Mouse (Mus musculus): ENCODE data around the gene Fam20b. TPM values are rescaled to one million over a fixed set of nuclear protein-coding genes. Genes with fewer than 3 reads are reported as not detected.

Gene Fam20b
- polyA plus RNA-seq (2016; fragmentation: Nextera tagmentation; extraction: Ambion mirVana), result 16.6 and 19.9 TPM in 2 replicates

- no peaks in the 10 kb centered on the region for H3K9me3 ChIP-seq (replicated peaks)
- peaks cover 22% of the 10 kb centered on the region for H3K4me1 ChIP-seq
- H3K27me3 ChIP-seq (ENCODE audit: low read depth, poor library complexity, severe bottlenecking), result peaks cover 26% of the 10 kb centered on the region
- peak within 1 kb of the TSS; percentile 96 for H3K27ac ChIP-seq (replicated peaks)
- peak within 1 kb of the TSS; percentile 92 for H3K4me3 ChIP-seq
- 2% methylated on average over 46 of the region's 47 CpGs for WGBS
- peak; percentile 97 for DNase-seq (ENCODE audit: low spot score)
- peaks cover 18% of the 10 kb centered on the region for H3K36me3 ChIP-seq
These were observed at the start of gene Fam20b for GRCm38 (mm10) chr1:156718950-156719805. Gene Fam20b, minus strand, starts transcription at chr1:156719086.

GRCm38 (mm10) chr1:156765311-156765710, 46.4 kb upstream of the Fam20b start:
- no peak for DNase-seq (ENCODE audit: low spot score)
- Histone ChIP-seq H3K4me3 (no peak overlapping the region), H3K9me3 (replicated peaks) (peaks cover 35% of the 10 kb centered on the region), H3K36me3 (no peaks in the 10 kb centered on the region), H3K27ac (replicated peaks) (no peak overlapping the region), H3K4me1 (peaks cover 20% of the 10 kb centered on the region), H3K27me3 (ENCODE audit: low read depth, poor library complexity, severe bottlenecking) (peaks cover 26% of the 10 kb centered on the region)
- 94% methylated on average over 3 of the region's 3 CpGs for WGBS

DNA sequence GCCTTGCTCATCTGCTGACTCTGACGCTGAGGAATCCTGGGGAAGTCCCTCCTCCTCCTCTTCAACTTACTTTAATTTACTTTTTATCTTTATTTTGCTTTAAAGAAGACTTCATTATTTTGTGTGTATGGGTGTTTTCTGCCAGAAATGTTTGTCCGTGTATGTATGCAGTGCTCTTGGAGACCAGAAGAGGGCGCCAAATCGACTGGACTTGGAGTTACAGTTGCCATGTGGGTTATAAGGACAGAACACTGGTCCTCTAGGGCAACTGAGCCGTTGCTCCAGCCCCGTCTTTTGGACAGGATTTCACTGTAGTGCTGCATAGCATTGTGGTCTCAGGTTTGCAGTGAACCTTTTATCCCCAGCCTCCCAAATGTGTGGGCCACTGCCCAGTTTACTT, 45.7 kb upstream of the Fam20b start:
- H3K36me3 ChIP-seq, result no peaks in the 10 kb centered on the region
- peaks cover 22% of the 10 kb centered on the region for H3K27me3 ChIP-seq (ENCODE audit: low read depth, poor library complexity, severe bottlenecking)
- H3K4me3 ChIP-seq, result no peak overlapping the region
- no peak overlapping the region for H3K27ac ChIP-seq (replicated peaks)
- WGBS, result 75% methylated on average over 6 of the region's 6 CpGs
- no peak for DNase-seq (ENCODE audit: low spot score)
- peaks cover 35% of the 10 kb centered on the region for H3K9me3 ChIP-seq (replicated peaks)
- H3K4me1 ChIP-seq, result peaks cover 20% of the 10 kb centered on the region

DNA sequence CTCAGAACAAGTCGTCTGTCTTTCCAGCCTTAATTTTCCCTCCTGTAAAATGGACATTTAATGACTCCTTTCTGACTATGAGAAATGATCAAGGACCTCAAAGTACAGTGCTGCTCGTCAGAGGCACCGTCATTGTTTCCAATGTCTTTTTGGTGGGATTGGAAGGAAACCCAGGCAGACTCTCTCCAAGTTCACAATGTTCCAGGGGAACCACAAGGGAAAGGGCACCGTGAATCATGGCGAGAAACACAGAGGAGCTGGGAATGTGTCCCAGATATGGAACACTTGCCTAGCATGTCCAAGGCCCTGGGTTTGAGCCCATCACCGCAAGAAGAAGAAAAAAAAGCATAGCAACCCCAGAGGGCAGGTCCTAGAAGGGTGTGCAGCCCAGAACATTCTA, 44.4 kb upstream of the Fam20b start:
- H3K27ac ChIP-seq (replicated peaks), result no peak overlapping the region
- H3K9me3 ChIP-seq (replicated peaks), result peaks cover 35% of the 10 kb centered on the region
- peaks cover 27% of the 10 kb centered on the region for H3K27me3 ChIP-seq (ENCODE audit: low read depth, poor library complexity, severe bottlenecking)
- H3K4me1 ChIP-seq, result peaks cover 30% of the 10 kb centered on the region
- DNase-seq (ENCODE audit: low spot score), result no peak
- no peak overlapping the region for H3K4me3 ChIP-seq
- WGBS, result 93% methylated on average over 6 of the region's 6 CpGs
- no peaks in the 10 kb centered on the region for H3K36me3 ChIP-seq

DNA sequence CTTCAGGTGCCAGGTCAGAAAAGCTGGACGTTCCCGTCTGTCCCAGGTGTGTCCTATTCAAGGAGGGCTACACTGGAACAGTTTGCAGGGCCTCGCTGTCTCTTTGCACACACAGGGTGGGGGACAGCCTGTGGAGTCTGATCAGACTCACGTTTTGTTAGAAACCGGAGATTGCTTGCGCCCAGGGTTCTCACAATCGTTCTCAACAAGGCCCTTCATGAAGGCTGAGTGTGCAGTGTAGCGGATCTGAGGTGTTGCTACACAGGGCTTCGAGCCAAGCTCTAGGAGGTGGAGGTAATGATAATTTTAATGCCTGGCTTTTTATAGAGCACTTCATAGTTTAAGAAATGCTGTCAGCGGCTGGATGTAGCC, 42.5 kb upstream of the Fam20b start:
- peaks cover 42% of the 10 kb centered on the region for H3K4me1 ChIP-seq
- no peaks in the 10 kb centered on the region for H3K36me3 ChIP-seq
- 81% methylated on average over 10 of the region's 10 CpGs for WGBS
- H3K4me3 ChIP-seq, result no peak overlapping the region
- 0 out of 2 replicates have a peak overlapping the region, but pooled peaks have one; percentile 10 for H3K27ac ChIP-seq (replicated peaks)
- DNase-seq (ENCODE audit: low spot score), result no peak
- H3K9me3 ChIP-seq (replicated peaks), result peaks cover 21% of the 10 kb centered on the region
- H3K27me3 ChIP-seq (ENCODE audit: low read depth, poor library complexity, severe bottlenecking), result peaks cover 42% of the 10 kb centered on the region

- Histone ChIP-seq H3K4me1 (peaks cover 44% of the 10 kb centered on the region), H3K27ac (replicated peaks) (0 out of 2 replicates have a peak overlapping the region, but pooled peaks have one; percentile 10), H3K27me3 (ENCODE audit: low read depth, poor library complexity, severe bottlenecking) (peaks cover 48% of the 10 kb centered on the region), H3K36me3 (no peaks in the 10 kb centered on the region), H3K4me3 (no peak overlapping the region), H3K9me3 (replicated peaks) (peaks cover 15% of the 10 kb centered on the region; the same call in 1 of the 2 replicates)
- no peak for DNase-seq (ENCODE audit: low spot score)
- WGBS, result 71% methylated on average over 13 of the region's 13 CpGs
These were observed 41.9 kb upstream of the Fam20b start for GRCm38 (mm10) chr1:156760549-156761429.

DNA sequence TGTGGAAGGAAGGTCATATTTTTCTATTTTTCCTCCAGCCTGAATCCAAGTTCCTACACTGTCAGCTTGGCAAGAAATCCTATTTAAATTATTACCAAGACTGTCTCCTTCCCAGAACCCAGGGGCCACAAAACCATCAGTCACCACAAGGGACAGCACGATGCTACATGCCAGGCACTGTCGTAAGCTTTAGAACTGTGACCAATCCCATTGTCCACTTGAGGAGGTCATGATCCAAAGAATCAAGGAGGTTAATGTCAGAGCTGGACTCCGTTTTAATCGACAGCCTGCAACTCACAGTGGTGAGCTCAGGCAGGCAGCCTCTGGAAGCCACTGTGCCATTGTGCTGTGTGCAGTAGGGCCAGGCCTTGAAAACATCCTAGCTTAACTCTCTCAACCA, 39.4 kb upstream of the Fam20b start:
- peaks cover 56% of the 10 kb centered on the region for H3K27me3 ChIP-seq (ENCODE audit: low read depth, poor library complexity, severe bottlenecking)
- peak; percentile 54 for DNase-seq (ENCODE audit: low spot score)
- peaks cover 66% of the 10 kb centered on the region for H3K4me1 ChIP-seq
- WGBS, result 25% methylated on average over 4 of the region's 4 CpGs
- peak overlapping the region; percentile 25; the same call in 1 of the 2 replicates for H3K27ac ChIP-seq (replicated peaks)
- H3K36me3 ChIP-seq, result no peaks in the 10 kb centered on the region
- H3K9me3 ChIP-seq (replicated peaks), result no peaks in the 10 kb centered on the region
- no peak overlapping the region for H3K4me3 ChIP-seq

GRCm38 (mm10) chr1:156754608-156755413, 35.9 kb upstream of the Fam20b start:
- Histone ChIP-seq H3K4me3 (no peak overlapping the region), H3K4me1 (peaks cover 83% of the 10 kb centered on the region), H3K9me3 (replicated peaks) (no peaks in the 10 kb centered on the region), H3K36me3 (no peaks in the 10 kb centered on the region), H3K27ac (replicated peaks) (peak overlapping the region; percentile 61), H3K27me3 (ENCODE audit: low read depth, poor library complexity, severe bottlenecking) (peaks cover 41% of the 10 kb centered on the region)
- WGBS, result 54% methylated on average over 15 of the region's 15 CpGs
- peak; percentile 55 for DNase-seq (ENCODE audit: low spot score)

DNA sequence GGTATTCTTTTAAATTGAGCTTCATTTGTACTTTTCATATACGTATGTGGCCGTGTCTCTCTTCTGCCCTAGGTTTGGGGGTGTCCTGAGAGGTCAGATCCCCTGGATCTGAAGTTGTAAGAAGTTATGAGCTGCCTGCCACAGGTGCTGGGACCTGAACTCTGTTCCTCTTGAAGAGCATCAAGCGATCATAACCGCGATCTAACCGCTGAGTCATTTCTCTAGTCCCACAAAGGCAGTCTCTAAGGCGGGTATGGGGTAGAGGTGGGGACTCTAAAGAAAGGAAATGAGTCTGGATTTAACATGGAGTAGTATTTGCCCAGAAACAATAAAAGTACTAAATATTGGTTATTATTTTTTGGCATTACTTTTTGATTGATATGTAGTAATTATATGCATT, 34.1 kb upstream of the Fam20b start:
- peak overlapping the region; percentile 91 for H3K27ac ChIP-seq (replicated peaks)
- WGBS, result 82% methylated on average over 7 of the region's 7 CpGs
- no peaks in the 10 kb centered on the region for H3K36me3 ChIP-seq
- peaks cover 72% of the 10 kb centered on the region for H3K4me1 ChIP-seq
- H3K9me3 ChIP-seq (replicated peaks), result no peaks in the 10 kb centered on the region
- peaks cover 34% of the 10 kb centered on the region for H3K27me3 ChIP-seq (ENCODE audit: low read depth, poor library complexity, severe bottlenecking)
- no peak overlapping the region for H3K4me3 ChIP-seq
- DNase-seq (ENCODE audit: low spot score), result no peak

- no peaks in the 10 kb centered on the region for H3K36me3 ChIP-seq
- 5% methylated on average over 21 of the region's 21 CpGs for WGBS
- no peaks in the 10 kb centered on the region for H3K9me3 ChIP-seq (replicated peaks)
- peaks cover 27% of the 10 kb centered on the region for H3K27me3 ChIP-seq (ENCODE audit: low read depth, poor library complexity, severe bottlenecking)
- H3K4me3 ChIP-seq, result peak overlapping the region; percentile 43
- DNase-seq (ENCODE audit: low spot score), result peak; percentile 87
- H3K4me1 ChIP-seq, result peaks cover 64% of the 10 kb centered on the region
- peak overlapping the region; percentile 91 for H3K27ac ChIP-seq (replicated peaks)
These were observed 33.3 kb upstream of the Fam20b start for GRCm38 (mm10) chr1:156752020-156752724.

DNA sequence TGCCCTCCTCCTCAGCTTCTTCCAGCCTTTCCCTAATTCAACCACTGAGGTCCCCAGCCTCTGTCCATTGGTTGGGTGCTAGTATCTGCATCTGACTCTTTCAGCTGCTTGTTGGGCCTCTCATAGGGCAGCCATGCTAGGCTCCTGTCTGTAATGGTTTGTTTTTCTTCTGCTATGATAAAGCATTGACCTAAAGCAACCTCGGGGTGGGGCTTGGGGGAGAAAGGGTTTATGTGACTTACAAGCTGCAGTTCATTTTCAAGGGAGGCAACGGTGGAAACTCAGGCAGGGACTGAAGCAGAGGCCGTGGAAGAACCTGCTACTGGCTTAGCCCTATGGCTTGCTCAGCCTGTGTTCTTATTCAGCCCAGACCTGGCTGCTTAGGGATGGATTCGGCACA, 31.4 kb upstream of the Fam20b start:
- Histone ChIP-seq H3K9me3 (replicated peaks) (no peaks in the 10 kb centered on the region), H3K27me3 (ENCODE audit: low read depth, poor library complexity, severe bottlenecking) (peaks cover 12% of the 10 kb centered on the region), H3K36me3 (no peaks in the 10 kb centered on the region), H3K4me3 (no peak overlapping the region), H3K4me1 (peaks cover 65% of the 10 kb centered on the region), H3K27ac (replicated peaks) (peak overlapping the region; percentile 69)
- WGBS, result 71% methylated on average over 4 of the region's 4 CpGs
- no peak for DNase-seq (ENCODE audit: low spot score)

- H3K9me3 ChIP-seq (replicated peaks), result no peaks in the 10 kb centered on the region
- no peak overlapping the region for H3K4me3 ChIP-seq
- no peaks in the 10 kb centered on the region for H3K36me3 ChIP-seq
- DNase-seq (ENCODE audit: low spot score), result no peak
- no peak overlapping the region for H3K27ac ChIP-seq (replicated peaks)
- peaks cover 54% of the 10 kb centered on the region for H3K4me1 ChIP-seq
- H3K27me3 ChIP-seq (ENCODE audit: low read depth, poor library complexity, severe bottlenecking), result peaks cover 6% of the 10 kb centered on the region
These were observed 30.2 kb upstream of the Fam20b start for GRCm38 (mm10) chr1:156749136-156749535.

Data from midbrain, embryonic 10.5 days (tissue).